ENCODE assay signal across 17 mouse cellular contexts in the genomic region with DNA sequence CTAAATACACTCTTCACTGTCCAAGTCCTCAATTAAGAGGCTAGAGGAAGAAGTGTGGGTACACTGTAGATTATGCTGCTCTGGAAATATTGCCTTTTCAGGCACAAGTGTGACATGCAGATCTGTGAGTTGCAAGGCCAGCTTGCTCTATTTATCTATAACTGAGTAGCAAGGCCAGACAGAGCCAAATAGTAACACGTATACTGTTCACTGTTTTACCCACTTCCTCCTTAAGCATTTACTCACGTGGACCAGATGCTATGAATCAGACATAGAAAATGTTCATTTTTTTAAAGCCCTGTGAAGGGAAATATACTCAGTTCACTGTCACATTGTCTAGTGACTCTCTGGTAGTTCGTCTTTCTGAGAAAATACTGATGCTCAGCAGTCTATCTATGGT. TPM values are rescaled to one million over a fixed set of nuclear protein-coding genes. Genes with fewer than 3 reads are reported as not detected.
DNase-seq lines count a peak whose midpoint lies in the region; ATAC-seq and TF ChIP-seq lines count a peak whose summit lies in the region.
"Had no signal": no experiment of that assay in that cellular context is flagged by ENCODE, and none has a peak within 500 bp of the region (broad histone marks: within the 10 kb centered on the region; RNA-seq: fewer than 3 reads in every experiment).

No protein-coding gene starts in this region.

- H3K4me1 ChIP-seq in liver, adult 2 months (ENCODE audit: control insufficient read depth, insufficient read depth, low read length), result peaks cover 3% of the 10 kb centered on the region; the same call in 1 of the 2 replicates
- H3K4me1 ChIP-seq in brown adipose tissue, adult 24 weeks (ENCODE audit: control insufficient read depth, insufficient read depth, insufficient read length, low read length), result peaks cover 10% of the 10 kb centered on the region
- H3K4me1 ChIP-seq in kidney, embryonic 14.5 days (ENCODE audit: control insufficient read depth, insufficient read depth, low read length), result 0 out of 2 replicates have a peak, but pooled peaks cover 6% of the 10 kb centered on the region
- H3K4me1 ChIP-seq: limb, embryonic 15.5 days; neural tube, embryonic 13.5 days had no signal

- WGBS in liver, adult 2 months, result 75% methylated on average over 3 of the region's 3 CpGs
- 40% methylated on average over 3 of the region's 3 CpGs for WGBS in kidney, embryonic 14.5 days

- H3K79me2 ChIP-seq in liver, adult 2 months (ENCODE audit: control insufficient read depth, insufficient read depth, low read length), result no peaks in the 10 kb centered on the region; the same call in 1 of the 2 replicates
- peaks cover 72% of the 10 kb centered on the region for H3K79me2 ChIP-seq in C2C12 (ENCODE audit: control insufficient read depth, insufficient read depth)

- no peak overlapping the region for H3K9ac ChIP-seq in liver, adult 2 months (ENCODE audit: low read depth, low read length)
- no peak overlapping the region for H3K9ac ChIP-seq in kidney, embryonic 14.5 days (ENCODE audit: low read depth, low read length)
- H3K9ac ChIP-seq: forebrain, postnatal 0 days; limb, embryonic 15.5 days; neural tube, embryonic 13.5 days had no signal

- H3K36me3 ChIP-seq in liver, adult 2 months (ENCODE audit: control insufficient read depth, insufficient read depth, low read length), result peaks cover 2% of the 10 kb centered on the region
- peaks cover 11% of the 10 kb centered on the region for H3K36me3 ChIP-seq in C2C12 (ENCODE audit: control insufficient read depth, insufficient read depth)
- no peaks in the 10 kb centered on the region for H3K36me3 ChIP-seq in kidney, embryonic 14.5 days (ENCODE audit: control insufficient read depth, insufficient read depth, low read length)
- H3K36me3 ChIP-seq: limb, embryonic 15.5 days; neural tube, embryonic 13.5 days had no signal

- ATAC-seq in megakaryocyte progenitor cell, adult 5-6 weeks (replicated peaks; ENCODE audit: poor library complexity), result peak; percentile 74
- ATAC-seq in kidney, embryonic 14.5 days (ENCODE audit: low FRiP score, low TSS enrichment), result no peak
- ATAC-seq: forebrain, postnatal 0 days; hindbrain, embryonic 16.5 days; midbrain, embryonic 16.5 days had no signal

- peak; percentile 25 for DNase-seq in liver, adult 2 months (ENCODE audit: extremely low read depth, low read depth, low spot score)
- no peak for DNase-seq in liver
- no peak for DNase-seq in adrenal gland, postnatal 10 days
- no peak for DNase-seq in layer of hippocampus, adult 8-10 months (ENCODE audit: low spot score in 2 of 2)
- DNase-seq: adrenal gland, postnatal 36 days; forebrain, postnatal 0 days; kidney, adult 8-10 months; spleen, adult 18-20 months; thymus, adult 2 months had no signal

- no peak overlapping the region for H3ac ChIP-seq in C2C12 (ENCODE audit: control insufficient read depth, insufficient read length, low read depth)

- no peak for TF ChIP-seq CTCF in liver, adult 2 months (IDR thresholded peaks at IDR 0.05; ENCODE audit: low read depth, low read length)
- no peak for TF ChIP-seq CTCF in C2C12 (IDR thresholded peaks at IDR 0.05; ENCODE audit: control insufficient read depth, insufficient read depth, insufficient read length)

- H3K27ac ChIP-seq in liver, adult 2 months (replicated peaks; ENCODE audit: insufficient read depth, low read depth, low read length), result no peak overlapping the region
- H3K27ac ChIP-seq in brown adipose tissue, adult 24 weeks (replicated peaks; ENCODE audit: low read depth, low read length), result peak overlapping the region; percentile 72
- no peak overlapping the region for H3K27ac ChIP-seq in kidney, embryonic 14.5 days (ENCODE audit: low read depth, low read length)
- H3K27ac ChIP-seq: limb, embryonic 15.5 days; neural tube, embryonic 13.5 days had no signal

- H3K27me3 ChIP-seq in liver, adult 2 months (ENCODE audit: control insufficient read depth, insufficient read depth, low read length), result no peaks in the 10 kb centered on the region
- H3K27me3 ChIP-seq in C2C12 (ENCODE audit: control insufficient read depth, insufficient read depth, insufficient read length), result no peaks in the 10 kb centered on the region
- H3K27me3 ChIP-seq in kidney, embryonic 14.5 days (ENCODE audit: control insufficient read depth, insufficient read depth, low read length), result no peaks in the 10 kb centered on the region
- H3K27me3 ChIP-seq: limb, embryonic 15.5 days; neural tube, embryonic 13.5 days had no signal

- no peak overlapping the region for H3K4me3 ChIP-seq in liver, adult 2 months (ENCODE audit: insufficient read depth, low read depth, low read length)
- no peak overlapping the region for H3K4me3 ChIP-seq in C2C12 (ENCODE audit: insufficient read depth, poor library complexity, severe bottlenecking)
- no peak overlapping the region for H3K4me3 ChIP-seq in brown adipose tissue, adult 24 weeks (ENCODE audit: insufficient read depth, low read depth, low read length)
- H3K4me3 ChIP-seq in kidney, embryonic 14.5 days (ENCODE audit: low read length), result no peak overlapping the region
- H3K4me3 ChIP-seq: limb, embryonic 15.5 days; neural tube, embryonic 13.5 days had no signal

- no peaks in the 10 kb centered on the region for H3K9me3 ChIP-seq in kidney, embryonic 14.5 days (ENCODE audit: control insufficient read depth, low read length)
- H3K9me3 ChIP-seq: limb, embryonic 15.5 days; neural tube, embryonic 13.5 days had no signal

- H3K79me3 ChIP-seq in C2C12 (ENCODE audit: low read depth), result peaks cover 18% of the 10 kb centered on the region

- no peak overlapping the region for H3K4me2 ChIP-seq in kidney, embryonic 14.5 days (replicated peaks; ENCODE audit: low read depth, low read length)
- H3K4me2 ChIP-seq: limb, embryonic 15.5 days; neural tube, embryonic 13.5 days had no signal

- TF ChIP-seq POLR2A in liver, adult 2 months (IDR thresholded peaks at IDR 0.05; ENCODE audit: extremely low read depth, insufficient read depth, low read length), result no peak

TF ChIP-seq in C2C12, 6 proteins besides CTCF, POLR2A, EP300 and RAD21:
- TF ChIP-seq USF1 (IDR thresholded peaks at IDR 0.05; ENCODE audit: low read depth) (peak; percentile 35), MYOD1 (IDR thresholded peaks at IDR 0.05; ENCODE audit: control insufficient read depth, insufficient read length, low read depth) (no peak), MAX (IDR thresholded peaks at IDR 0.05) (no peak), MYOG (IDR thresholded peaks at IDR 0.05; ENCODE audit: control insufficient read depth, extremely low read depth, insufficient read length) (no peak)

RNA-seq across cellular contexts. Expression of a gene that starts 37.9 kb away (rescaled TPM):
- total RNA-seq in liver, adult 2 months (2014; rRNA removed), result 14.5 and 14.8 TPM in 2 replicates
- polyA plus RNA-seq in liver, adult 2 months (2012; rRNA removed), result 6.4 and 7.1 TPM in 2 replicates
- 17.6 TPM for polyA plus RNA-seq in C2C12 (2012; fragmentation: generic; extraction: Trizol)
- polyA plus RNA-seq in brown adipose tissue, adult 24 weeks (2012; ENCODE audit: insufficient read depth, insufficient read length, missing spikeins), result 29.4 and 29.9 TPM in 2 replicates
- total RNA-seq in megakaryocyte progenitor cell, adult 5-6 weeks (2015), result 7.6 and 8.5 TPM in 2 replicates
- 9.4 and 10.9 TPM in 2 replicates for total RNA-seq in megakaryocyte progenitor cell, adult 5-6 weeks (2017)
- 7.2 and 7.4 TPM in 2 replicates for polyA plus RNA-seq in kidney, embryonic 14.5 days (2014; fragmentation: Nextera tagmentation; extraction: Ambion mirVana)
- 10 to 100 TPM; 51.9 to 55.3 TPM for total RNA-seq in adrenal gland, postnatal 10 days (2021)
- total RNA-seq in layer of hippocampus, adult 8-10 months (2022), result 1 to 10 TPM; 2.6 to 4.7 (median 4.2) TPM
